Mouse (Mus musculus) cerebellum, adult 8-10 months (tissue): Measurements from ENCODE around the gene Plekhh2.

Experiments
- DNase-seq: peaks from one replicate; pipeline ENCODE4 v3.0.0; 2022

The Plekhh2 gene

GRCm38 (mm10) chr17:84511682-84512515 is at the start of gene Plekhh2:
Plekhh2 (plus strand) TSS chr17:84511895.
- DNase-seq = peak; percentile 37

DNA sequence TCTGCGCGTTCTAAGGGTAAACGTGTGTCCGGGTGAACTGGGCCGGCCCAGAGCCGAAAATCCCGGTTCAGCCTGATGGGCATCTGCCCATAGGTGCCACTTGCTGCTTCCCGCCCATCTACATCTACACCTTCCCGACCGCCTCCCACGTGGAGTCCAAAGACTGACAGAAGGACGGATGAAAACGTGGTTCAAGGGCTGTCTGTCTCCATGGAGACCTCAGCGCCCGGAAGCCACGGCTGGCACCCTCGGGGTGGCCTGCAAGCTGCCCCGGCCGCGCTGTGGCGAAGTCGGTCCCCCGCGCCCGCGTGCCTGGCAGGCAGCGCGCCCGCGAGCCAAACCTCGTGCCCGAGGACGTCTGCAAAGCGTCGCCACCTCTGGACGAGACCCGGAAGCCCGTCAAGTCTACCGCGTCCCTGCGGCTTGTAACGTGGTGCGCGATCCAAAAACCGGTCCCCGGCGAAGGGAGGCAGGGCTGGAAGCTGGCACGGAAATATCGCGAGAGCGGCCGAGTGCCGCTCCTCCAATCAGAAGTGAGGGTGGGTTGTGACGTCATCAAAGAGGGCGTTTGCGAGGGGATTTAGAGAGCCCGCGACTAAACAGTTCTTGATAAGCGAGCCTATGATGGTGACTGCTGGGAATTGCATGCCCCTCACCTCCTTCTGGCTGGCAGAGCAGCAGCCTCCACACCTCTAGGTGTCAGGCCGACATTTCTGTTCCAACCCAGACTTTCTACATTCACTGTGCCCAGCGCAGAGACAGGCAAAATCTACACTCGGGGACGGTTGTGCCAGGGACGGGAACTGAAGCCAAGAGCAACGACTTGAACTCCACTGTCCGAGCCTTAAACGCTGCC is 45.7 kb upstream of the Plekhh2 start, which contains the start of gene Thada:
Thada (minus strand) TSS at position 453 of the 856 bp plus-strand sequence.
- DNase-seq = peak; percentile 98

DNA sequence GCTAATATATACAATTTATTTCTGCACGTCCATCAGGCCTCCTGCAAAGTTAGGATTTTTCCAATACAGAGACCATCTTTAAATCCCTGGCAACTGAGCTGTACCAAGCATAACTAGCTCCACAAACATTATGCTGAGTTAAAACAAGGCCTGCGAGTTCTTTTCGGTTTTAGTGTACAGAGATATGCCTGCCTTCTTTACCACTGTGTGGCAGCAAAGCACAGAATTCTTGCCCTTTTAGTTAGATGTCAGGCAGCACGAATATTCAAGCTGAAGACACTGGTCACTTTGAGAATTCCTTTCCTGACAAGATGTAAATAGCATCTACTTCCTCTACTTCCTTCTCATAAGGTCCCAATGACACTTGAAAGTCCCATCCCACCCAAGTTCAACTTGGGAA is 37.4 kb upstream of the Plekhh2 start:
- DNase-seq = no peak

DNA sequence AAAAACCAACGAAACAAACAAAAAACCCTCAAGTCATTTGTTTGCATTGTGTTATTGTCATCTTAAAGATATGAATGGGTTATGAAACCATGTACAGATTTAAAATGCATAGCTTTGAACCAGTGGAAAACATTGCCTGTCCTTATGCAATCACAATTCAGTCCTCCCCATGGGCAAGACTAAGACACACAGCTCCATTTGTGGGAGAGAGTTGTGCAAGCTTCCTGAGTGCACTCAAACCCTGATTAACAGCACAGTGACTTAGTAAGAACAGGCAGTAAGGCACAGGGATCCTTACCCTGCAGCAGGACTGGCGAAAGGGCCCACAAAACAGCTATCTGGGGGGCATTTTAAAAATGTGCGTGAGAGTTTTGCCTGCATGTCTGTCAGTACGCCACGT is 34.5 kb upstream of the Plekhh2 start:
- no peak for DNase-seq

GRCm38 (mm10) chr17:84478276-84478675 is 33.4 kb upstream of the Plekhh2 start:
- no peak for DNase-seq

DNA sequence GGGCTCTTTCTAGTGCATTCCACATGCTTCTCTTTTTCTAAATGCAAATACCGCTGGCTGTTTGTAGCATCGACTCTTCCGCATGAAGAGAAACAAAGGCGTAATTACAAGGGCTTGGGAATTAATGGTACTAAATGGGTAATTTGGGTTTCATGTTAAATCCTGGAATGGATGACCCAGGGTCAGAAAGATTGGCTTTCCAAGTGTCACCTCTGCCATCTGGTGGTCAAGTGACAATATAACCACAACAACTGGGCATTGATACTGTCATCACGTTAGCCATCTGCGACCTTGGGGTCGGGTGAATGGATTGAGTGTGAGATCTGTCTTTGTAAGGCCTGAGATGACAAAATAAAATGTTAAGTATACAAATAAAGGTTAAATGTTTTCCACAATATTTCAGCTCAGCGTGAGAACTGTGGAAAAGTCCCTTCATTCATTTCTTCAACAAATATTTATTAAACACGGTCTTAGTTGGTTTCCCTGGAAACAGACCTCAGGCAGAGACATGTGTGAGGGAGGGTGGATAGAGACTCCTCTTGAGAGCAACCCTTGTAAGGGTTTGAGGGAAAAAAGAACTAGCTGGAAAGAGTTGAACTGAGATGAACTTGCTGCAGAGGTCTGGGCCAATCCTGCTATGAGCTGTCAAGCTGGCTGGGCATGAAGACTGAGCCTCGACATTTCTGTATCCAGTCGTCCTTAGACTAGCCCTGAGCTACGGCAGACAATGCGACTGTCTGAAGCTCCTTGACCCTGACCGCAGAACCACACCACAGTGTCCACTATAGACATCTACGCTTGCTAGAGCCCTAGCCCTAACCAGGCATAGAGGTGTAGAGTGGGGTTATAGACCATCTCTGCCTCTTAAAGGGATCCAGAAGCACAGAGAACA is 31.0 kb upstream of the Plekhh2 start:
- DNase-seq = no peak

GRCm38 (mm10) chr17:84482831-84483230 is 28.9 kb upstream of the Plekhh2 start:
- no peak for DNase-seq

DNA sequence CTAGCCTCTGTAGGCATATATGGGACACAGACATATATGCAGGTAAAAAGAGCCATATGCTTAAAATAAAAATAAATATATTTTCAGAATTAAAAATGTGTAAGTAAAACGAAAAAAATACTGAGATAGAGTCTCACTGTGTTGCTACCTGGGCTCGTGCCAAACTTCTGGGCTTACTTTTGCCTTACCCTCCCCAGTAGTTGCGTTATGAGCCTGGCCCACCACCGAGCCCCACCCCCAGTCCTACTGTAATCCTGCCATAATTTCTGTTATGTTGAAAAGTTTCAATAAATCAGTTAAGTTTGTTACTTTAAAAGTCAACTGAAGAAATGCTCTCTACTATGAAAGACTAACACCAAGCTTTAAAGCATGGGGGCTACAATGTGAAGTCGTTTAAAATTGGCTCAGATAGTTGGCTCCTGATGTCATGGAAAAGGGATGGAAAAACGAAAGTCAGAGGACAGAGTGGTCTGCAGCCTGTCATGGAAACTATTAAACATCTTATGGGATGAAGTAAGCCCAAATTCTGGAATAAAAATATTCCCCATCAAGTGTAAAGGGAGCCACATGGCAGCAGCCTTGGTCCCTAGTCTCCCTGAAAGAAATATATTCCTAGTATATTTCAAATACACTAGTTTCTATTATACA is 27.9 kb upstream of the Plekhh2 start:
- DNase-seq = no peak

GRCm38 (mm10) chr17:84487415-84487814 is 24.3 kb upstream of the Plekhh2 start:
- DNase-seq = no peak

DNA sequence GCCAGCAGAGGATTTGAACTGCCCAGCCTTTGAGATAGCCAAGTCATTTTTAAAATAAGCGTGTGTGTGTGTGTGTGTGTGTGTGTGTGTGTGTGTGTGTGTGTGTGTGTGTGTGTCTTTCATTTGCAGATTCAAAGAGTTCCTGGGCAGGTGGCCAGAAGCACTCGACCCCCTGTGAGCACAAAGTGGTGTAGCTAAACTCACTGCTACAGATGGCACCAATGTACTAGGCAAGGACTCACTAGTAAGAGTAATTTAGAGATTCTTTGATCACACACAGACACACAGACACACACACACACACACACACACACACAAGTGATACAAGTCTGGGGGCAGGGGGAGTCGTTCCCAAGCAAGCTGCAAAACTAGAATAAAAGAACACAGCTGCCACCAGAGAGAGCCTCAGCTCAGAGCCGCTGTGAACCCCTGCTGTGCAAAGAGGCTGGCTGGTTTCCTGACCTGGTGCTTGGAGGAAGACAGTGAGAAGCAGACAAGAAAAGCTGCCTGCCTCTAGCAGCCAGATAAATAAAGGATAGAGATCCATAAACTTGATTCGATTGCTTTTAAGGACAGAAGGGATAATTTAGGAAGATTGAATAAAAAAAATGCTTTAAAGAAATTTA is 19.3 kb upstream of the Plekhh2 start:
- no peak for DNase-seq

DNA sequence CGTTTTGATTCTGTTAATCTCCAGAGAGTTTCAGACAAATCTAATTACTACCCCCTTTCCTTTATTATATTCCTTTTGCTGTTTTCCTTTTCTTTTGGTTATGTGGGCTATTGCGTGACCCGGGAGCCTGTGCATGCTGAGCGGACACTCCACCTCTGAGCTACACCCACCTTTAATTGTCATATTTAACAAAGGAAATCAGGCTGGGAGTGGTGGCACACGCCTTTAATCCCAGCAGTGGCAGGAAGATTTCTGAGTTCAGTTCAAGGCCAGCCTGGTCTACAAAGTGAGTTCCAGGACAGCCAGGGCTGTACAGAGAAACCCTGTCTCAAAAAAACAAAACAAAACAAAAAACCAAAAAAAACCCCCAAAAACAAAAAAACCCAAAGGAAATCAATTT is 14.7 kb upstream of the Plekhh2 start:
- DNase-seq = no peak

DNA sequence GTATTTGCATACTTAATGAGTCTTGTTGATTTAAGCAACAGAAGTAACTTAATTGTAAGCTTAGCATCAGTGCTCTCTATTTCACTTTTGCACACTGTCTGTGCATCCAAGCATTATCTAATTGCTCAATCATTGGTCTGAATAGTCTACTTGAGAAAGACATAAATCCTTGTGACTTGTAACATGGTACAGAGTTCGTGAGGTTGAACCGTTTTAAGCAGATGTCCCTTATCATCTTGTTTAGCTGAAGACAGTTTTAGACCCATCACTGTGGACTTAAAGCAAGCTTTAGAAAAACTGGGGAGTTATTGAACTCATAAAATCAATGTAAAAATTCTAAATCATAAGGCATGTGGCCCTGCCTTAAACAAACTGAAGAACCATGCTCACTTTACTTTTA is 14.1 kb upstream of the Plekhh2 start:
- no peak for DNase-seq

DNA sequence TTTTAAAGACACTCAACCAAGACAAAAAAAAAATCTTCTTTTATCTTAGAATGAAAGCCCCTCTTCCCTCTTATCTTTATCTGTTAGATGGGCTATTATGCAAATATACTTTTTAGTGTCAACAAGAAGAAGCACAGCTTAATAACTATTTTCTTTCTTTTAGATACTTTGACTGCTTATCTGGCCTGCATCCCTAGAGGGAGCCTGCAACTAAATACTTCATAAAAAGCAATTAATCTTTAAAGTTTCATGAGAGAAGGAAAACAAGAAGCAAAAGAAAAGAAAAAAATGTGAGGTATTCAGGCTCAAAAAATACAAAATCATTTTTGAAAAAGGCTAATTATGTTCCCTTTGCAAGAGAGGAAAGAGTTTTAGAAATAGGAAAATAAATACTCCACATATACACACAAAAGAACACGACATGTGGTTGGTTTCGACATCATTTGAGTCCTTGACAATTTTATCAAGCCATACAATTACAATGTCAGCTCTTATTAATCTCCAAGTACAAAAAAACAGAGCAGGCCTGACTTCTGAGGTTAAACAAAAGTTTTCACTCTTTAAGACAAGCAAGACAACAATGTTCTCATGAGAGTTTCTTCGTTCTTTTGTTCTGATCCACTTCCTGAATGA is 13.6 kb upstream of the Plekhh2 start:
- DNase-seq = no peak

DNA sequence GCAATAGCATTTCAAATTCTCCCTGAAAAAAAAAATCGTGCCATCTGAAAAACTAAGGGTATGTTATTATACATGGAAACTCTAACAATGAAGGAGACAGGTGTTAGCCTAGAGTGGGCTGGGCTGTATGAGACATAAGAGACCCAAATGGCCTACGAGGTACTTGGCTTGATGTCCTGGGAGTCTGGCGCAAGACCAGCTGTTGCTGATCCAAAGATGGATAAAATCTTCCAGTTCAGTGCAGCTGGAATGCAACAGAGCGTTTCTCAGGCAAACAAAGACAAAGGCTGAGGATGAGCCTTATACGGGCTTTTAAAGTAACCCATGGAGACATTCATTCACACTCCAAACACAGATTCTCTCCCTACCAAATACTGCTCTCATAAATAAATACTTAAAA is 13.1 kb upstream of the Plekhh2 start:
- DNase-seq = no peak

DNA sequence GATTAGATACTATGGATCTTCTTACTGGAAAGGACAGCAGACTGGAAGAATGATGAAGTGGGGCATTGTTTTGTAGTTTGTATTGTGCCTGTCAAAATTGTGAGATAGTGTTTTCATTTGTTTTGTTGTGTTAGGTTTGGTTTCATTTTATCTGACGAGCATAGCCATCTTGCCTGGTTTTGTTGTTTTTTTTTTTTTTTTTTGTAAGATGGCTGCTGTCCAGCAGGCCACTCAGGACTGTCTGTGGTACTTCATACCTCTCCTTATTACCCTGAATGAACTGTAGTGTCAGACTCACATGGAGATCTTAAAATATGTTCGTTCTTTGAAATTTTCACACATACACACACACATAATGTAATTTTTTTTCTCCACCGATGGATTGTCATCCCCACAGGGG is 9.4 kb upstream of the Plekhh2 start:
- DNase-seq = no peak

DNA sequence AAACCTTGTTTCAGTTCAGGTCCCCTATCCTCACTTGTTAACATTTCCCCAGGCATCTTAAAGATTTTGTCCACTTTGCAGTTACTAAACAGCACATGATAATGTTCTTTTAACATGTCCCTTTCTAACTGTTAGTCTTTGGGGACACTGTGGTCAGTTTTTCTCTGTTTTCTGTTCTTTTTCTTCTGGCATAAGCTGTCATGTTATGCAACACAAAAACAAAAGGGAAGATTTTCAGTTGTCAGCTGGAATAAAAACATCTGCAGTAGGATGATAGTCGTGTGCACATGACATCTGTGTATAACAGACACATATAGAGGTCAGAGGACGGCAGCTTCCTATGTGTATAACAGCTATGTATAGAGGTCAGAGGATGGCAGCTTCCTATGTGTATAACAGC is 5.8 kb upstream of the Plekhh2 start:
- no peak for DNase-seq

DNA sequence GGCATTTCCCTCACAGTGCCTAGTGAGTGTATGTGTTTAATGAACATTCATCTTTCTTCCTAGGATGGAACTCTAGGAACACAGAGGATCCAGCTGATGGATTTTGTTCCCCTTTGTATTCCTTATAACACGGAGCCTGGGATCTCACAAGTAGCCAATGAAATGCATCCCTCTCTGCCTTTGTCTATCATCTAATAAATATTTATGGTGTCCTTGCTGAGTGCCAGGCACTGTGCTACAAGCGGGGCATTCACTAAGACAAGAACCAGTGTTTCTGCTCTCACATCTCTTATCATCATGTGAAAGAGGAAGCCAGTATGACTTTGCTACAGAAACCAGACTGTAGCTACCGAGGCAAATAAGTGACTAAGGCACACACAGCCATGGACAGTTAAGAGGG is 3.0 kb upstream of the Plekhh2 start:
- DNase-seq = no peak

DNA sequence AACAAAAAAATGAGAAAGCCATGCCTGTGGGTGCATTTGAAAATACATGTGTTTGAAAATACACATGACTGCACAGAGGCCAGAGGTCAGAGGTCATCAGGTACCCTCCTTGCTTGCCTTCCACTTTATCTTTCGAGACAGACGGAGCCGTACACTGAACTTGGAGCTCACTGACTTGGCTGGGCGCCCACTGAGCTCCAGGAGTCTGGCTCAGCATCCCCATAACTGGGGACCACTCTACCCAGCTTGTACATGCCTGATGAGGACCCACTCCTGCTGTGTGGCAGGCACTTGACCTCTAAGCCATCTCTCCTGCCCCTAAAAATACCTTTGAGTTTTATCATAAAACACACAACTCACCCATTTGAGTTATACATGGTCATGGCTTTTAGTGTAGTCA is 2.5 kb upstream of the Plekhh2 start:
- DNase-seq = no peak

DNA sequence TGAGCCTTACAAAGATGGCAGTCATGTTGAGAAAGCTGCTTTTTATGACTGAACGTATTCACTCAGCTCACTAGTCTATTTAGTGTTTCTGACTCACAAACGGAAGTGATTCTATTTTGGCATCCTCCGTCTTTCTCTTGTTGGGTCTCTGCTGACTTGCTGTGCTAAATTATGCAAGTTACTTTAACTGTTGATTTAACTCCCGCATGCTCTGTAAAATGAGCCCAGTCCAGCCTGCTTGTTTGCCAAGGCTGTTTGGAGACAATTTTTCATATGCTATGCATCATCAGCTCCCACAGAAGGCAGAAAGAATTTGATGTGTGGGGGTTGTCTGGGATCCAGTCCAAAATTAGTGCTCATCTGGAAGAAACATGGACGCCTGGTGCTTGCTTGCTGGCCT is 1.3 kb upstream of the Plekhh2 start:
- DNase-seq = no peak

GRCm38 (mm10) chr17:84510961-84511639 is 595 bp upstream of the Plekhh2 start:
- no peak for DNase-seq
